Mouse (Mus musculus): ENCODE measurements around the gene Bbof1.

The Bbof1 gene

GRCm38 (mm10) chr12:84408819-84409507 is at the start of gene Bbof1, which contains the start of gene Entpd5:
TSS of gene Bbof1 (plus strand) at chr12:84409071.
TSS of gene Entpd5 (minus strand) at chr12:84409029.
- DNase-seq (ENCODE audit: low spot score), result peak; percentile 86

- peak; percentile 82 for DNase-seq (ENCODE audit: low spot score)
Measured at GRCm38 (mm10) chr12:84361555-84362489, 47.0 kb upstream of the Bbof1 start, which contains the start of the genes Coq6 and Fam161b. TSS of gene Coq6 (plus strand) at chr12:84361657. TSS of gene Fam161b (minus strand) at chr12:84361833.

DNA sequence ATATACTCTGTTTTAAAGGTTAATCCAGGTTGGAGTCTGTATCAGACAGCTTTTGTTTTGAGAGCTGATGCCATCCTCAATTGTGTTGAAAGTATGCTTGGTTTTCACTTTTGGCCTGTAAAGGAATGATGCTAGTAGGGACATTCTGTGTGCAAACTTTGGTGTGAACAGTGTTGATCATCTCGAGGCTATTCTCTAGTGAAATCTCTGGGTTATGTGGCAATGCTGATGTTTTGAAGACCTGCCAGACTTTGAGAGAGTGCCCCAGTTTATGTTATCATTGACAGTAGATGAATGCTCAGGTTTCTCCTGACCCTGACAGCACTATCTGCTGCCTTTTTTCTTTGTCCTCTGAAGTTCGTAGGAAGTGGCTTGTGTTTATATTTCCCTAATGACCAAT is 46.0 kb upstream of the Bbof1 start:
- no peak for DNase-seq (ENCODE audit: low spot score)

DNA sequence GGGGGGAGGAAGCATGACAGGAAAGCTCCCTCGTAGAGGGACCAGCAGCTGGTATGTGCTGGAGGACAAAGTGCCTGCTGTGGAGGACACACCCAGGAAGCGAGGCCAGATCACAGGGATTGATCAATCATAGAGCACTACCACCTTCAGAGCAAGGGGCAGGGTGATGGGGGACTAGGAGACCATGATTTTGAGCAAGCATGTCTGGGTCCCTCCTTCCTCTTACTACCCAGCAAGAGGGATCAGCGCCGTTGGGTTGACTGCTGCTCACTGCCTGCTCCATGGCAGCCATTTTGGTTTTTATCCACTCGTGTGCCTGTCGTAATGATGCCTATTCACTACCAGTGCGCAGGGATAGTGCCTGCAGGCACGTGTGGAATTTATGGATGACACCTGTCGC is 44.6 kb upstream of the Bbof1 start:
- no peak for DNase-seq (ENCODE audit: low spot score)

- no peak for DNase-seq (ENCODE audit: low spot score)
Measured at GRCm38 (mm10) chr12:84365137-84365536, 43.7 kb upstream of the Bbof1 start.

DNA sequence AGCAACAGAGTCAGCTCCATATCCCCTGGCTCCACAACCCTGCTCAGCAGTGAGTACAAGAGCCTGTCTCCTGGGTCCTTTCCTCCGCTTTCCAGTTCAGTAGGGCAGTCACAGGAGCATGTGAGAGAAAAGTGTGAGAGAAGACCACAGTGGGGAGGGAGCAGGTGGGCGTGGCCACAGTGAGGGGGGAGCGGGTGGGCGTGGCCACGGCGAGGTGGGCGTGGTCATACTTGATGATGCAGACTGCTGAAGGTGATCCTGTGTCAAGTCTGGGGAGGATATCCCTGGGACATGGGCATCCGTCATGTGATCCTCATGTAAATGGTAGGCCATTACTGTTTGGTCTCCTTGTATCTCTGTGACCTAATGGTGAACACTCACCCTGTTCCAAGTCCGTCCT is 41.9 kb upstream of the Bbof1 start:
- DNase-seq (ENCODE audit: low spot score), result no peak

DNA sequence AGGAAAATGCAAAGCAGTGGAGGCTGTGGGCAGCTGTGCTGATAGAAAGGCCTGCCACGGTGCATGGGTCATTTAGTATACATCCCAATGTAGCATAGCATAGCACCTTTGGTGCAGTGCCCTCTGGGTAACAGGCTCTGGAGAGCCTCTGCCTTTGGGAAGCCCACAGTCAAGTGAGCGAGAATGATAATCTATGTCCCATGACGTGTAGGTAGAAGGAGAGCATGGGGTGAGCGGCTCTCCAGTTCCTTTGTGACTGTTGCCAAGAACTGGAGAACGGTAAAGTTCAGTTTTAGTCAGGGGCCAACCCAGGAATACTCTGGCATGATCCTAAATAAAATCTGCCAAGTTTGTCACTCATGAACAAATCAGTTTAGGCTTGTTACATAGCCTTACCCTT is 37.2 kb upstream of the Bbof1 start:
- DNase-seq (ENCODE audit: low spot score), result no peak

- no peak for DNase-seq (ENCODE audit: low spot score)
Measured at GRCm38 (mm10) chr12:84373831-84374481, 34.9 kb upstream of the Bbof1 start.

- no peak for DNase-seq (ENCODE audit: low spot score)
Measured at GRCm38 (mm10) chr12:84382369-84382768, 26.5 kb upstream of the Bbof1 start.

- no peak for DNase-seq (ENCODE audit: low spot score)
Measured at GRCm38 (mm10) chr12:84384644-84385081, 24.2 kb upstream of the Bbof1 start.

GRCm38 (mm10) chr12:84385408-84385807 is 23.5 kb upstream of the Bbof1 start:
- DNase-seq (ENCODE audit: low spot score), result no peak

GRCm38 (mm10) chr12:84388097-84388496 is 20.8 kb upstream of the Bbof1 start:
- DNase-seq (ENCODE audit: low spot score), result no peak

- no peak for DNase-seq (ENCODE audit: low spot score)
Measured at GRCm38 (mm10) chr12:84388774-84389400, 20.0 kb upstream of the Bbof1 start.

- no peak for DNase-seq (ENCODE audit: low spot score)
Measured at GRCm38 (mm10) chr12:84390336-84390735, 18.5 kb upstream of the Bbof1 start.

- DNase-seq (ENCODE audit: low spot score), result no peak
Measured at GRCm38 (mm10) chr12:84392681-84393080, 16.2 kb upstream of the Bbof1 start.

GRCm38 (mm10) chr12:84393847-84394246 is 15.0 kb upstream of the Bbof1 start:
- DNase-seq (ENCODE audit: low spot score), result no peak

DNA sequence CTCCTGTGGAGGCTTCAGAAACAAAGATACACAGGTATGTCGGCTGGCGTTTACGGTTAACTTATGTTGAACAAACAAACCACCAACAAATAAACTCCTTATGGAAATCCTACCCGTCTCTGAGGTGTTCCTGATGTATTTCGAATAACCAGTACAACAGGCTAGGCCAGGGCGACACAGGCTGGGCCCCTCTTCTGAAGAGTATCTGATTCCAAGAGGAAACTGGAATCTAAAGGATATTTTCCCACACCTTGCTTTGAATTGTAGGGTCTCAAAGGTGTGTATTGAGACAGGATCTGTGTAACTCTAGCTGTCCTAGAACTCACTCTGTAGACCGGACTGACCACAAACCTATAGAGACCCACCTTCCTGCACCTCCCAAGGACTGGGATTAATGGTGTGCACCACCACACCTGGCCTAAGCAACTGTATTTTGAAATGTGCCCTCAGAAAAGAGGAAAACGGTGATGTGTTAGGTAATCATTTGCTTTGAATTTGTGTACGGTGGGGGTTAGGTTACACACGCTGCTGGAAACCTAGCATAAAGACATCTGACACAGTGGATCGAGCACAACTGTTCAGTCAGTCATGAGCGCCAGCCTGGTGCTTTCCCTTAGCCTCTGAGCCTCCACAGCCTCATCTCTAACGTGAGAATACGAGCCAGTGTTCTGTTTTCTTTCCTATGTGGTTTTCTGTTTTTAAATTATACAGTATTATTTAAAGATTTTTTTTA is 11.8 kb upstream of the Bbof1 start:
- no peak for DNase-seq (ENCODE audit: low spot score)

- DNase-seq (ENCODE audit: low spot score), result no peak
Measured at GRCm38 (mm10) chr12:84397685-84398084, 11.2 kb upstream of the Bbof1 start.

DNA sequence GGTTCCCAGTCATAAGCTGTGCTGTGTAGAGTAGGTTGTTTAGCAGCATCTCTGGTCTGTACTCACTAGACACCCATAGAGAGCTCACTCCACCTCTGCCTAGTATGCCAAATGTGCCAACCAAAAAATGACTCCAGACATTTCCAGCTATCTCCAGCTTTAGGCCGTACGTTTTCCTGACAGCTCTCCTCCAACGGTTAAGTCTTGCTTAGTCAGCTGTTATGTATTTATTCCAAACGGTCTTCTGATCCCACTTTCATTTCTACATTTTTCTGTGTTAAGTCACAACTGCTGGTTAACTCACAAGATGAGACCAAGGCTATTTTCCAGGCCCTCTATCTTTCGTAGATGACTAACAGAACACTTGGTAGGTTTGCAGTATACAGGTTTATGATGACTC is 10.2 kb upstream of the Bbof1 start:
- DNase-seq (ENCODE audit: low spot score), result no peak

GRCm38 (mm10) chr12:84399135-84399534 is 9.7 kb upstream of the Bbof1 start:
- DNase-seq (ENCODE audit: low spot score), result no peak

DNA sequence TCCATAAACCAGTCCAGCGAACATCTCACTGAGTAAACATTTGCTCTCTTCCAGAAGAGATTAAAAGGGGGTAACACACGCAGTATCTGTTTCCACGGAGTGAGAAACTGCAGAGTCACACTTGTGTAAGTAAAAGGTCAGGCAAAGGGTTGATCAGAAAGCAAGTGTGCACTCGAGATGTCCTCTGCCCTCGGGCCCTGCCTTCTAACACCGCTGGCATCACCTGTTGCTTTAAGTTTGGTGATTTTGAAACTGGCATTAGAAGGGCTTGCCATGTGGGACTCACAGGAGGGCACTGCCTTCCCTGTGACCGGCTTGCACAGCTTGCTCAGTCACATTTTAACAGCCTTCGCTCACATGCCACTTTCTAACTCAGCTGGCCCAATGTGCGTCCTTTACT is 9.2 kb upstream of the Bbof1 start:
- DNase-seq (ENCODE audit: low spot score), result no peak
